Mouse (Mus musculus): Measurements from ENCODE around the gene Dnase1l3.
"Not testable (repeated sequence)": the region's sequence is repeated elsewhere in the genome, so short reads cannot be mapped to it uniquely, and the experiment has no call there.

Gene Dnase1l3

DNA sequence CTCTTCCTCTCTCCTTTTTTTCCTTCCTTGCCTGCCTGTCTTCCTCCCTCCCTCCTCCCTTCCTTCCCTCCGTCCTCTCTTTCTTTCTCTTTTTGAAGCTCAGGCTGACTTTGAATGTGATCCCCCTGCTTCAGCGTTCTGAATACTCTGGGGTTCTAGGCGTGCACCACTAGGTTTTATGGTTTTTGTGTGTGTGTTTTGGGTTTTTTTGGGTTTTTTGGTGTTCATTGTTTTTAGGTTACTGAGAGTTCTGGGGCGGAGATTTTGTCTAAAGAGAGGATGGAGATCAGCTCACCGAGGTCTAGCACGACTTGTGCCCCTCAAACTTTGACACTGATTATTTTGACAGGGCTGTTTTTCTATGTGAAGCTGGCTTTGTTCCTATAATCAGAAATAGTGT, 17.6 kb upstream of the Dnase1l3 start:
- DNase-seq (ENCODE audit: low spot score), result no peak

DNA sequence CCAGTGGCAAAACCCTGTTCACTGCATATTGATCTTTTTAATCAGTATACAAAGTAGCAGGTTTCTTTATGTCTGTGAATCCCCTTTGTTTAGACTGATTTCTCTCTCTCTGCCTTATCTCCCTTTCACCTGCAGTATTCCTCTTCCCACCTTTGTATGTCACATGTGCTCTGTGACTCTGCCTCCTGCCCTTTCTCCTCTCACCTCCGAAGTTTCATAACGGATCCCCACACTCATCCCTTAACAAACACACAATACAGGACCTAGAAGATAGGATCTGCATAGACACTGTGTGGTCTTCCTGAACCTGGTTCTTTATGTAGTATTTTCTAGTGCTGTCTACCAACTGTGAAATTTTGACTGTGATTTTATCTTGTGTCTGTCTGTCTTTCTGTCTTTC, 16.9 kb upstream of the Dnase1l3 start:
- DNase-seq (ENCODE audit: low spot score), result no peak

DNA sequence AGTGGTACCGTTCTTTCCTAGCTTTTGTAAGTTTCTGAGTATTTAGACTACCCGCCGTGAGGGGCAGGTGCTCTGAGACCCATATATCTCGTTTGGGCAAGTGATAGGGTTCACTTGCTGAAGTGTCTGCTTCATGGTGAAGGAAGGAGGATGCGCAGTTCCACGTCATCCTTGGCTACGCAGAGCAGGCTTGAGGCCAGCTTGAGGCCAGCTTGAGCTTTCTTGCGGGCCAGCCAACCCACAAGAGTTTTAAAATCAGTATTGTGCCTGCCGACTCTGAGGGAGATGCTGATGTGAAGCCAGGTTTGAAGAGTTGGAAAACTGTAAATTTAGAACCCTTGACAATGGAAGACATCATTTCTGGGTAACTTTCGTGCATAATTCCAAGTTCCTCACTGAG, 13.6 kb upstream of the Dnase1l3 start:
- no peak for DNase-seq (ENCODE audit: low spot score)

DNA sequence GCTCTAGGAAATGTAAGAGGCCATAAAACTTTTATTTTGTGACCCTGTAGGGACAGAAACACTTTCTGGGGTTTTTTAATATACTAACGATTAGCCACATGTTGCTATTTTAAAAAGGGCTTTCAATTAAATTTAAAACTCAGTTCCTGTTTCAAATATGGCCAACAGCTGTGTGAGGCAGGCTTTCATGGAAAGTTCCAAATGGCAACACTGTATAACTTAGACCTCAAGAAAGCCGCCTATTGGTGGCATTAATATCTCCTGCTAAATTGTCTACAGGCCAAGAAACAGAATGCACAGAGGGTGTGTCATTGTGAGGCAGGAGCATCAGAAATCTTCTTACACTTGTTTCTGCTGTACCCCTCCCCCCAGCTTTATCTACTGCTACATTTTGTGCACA, 13.1 kb upstream of the Dnase1l3 start:
- DNase-seq (ENCODE audit: low spot score), result no peak

DNA sequence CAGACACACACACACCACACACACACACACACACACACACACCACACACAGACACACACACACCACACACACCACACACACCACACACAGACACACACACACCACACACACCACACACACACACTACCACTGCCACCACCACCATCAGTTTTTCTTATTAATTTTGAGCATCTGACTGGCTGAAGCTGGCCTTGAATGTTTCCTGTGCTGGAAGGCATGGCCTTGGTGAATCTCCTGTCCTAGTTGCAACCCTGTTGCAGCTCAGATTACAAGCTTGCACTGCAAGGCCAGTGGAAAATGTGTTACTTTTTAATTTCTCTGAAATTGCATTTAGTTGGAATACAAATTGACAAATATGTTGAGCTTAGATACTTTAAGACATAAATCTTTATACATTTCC, 12.7 kb upstream of the Dnase1l3 start:
- no peak for DNase-seq (ENCODE audit: low spot score)

DNA sequence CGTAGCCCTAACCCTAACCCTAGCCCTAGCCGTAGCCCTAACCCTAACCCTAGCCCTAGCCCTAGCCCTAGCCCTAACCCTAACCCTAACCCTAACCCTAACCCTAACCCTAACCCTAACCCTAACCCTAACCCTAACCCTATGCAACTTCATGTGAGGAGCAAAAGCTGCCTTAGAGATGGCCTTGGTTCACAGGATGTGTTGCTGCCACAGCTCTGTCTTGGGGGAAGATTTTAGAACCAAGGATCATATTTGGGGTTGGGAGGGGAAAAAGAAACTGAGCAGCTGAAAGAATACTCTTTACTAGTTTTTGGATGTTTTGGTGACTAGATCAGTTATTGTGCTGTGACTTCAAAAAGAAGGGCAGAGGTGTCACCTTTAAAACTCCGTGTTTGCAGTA, 11.7 kb upstream of the Dnase1l3 start:
- not testable (repeated sequence) for DNase-seq (ENCODE audit: low spot score)

DNA sequence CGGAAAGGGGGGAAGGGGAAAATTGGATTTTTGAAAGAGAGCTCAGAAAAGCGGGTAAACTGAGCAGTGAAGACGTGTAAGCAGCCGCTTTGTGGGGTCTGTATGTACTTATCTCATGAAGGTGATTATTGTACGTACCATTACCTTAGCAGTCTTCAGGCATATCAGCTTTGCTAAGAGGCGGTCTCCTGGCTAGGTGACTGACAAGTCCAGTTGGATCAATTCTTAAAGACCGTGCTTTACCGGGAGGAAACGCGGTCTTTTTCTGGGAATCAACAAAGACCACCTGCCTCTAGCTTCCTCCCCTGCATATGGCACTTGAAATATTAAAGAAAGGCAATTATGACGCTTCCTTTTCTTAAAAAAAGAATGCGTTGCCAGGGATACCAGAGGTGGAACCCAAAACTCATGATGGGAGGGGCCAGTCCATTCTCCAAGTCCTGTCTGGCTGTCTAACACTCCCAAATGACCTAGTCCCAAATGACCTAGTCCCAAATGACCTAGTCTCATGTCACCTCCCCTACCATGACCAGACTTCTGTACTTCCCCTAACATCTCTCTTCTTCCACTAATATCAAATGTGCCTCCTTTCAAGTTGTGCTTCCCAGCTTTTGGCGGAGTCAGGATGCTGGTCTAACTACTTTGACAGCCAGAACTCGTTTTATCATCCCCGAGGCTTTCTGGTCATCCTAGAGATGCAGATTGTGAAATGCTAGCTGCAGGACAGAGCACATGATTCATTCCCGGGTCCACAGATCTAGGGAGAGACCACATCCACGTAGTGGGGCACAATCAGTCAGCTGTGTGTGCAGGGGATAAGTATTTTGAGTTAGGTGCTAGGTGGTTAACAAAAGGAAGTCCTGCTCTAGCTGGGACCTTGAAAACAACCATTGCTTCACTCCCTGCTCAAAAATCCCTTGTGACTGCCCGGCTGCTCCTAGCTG, 9.6 kb upstream of the Dnase1l3 start:
- DNase-seq (ENCODE audit: low spot score), result no peak

DNA sequence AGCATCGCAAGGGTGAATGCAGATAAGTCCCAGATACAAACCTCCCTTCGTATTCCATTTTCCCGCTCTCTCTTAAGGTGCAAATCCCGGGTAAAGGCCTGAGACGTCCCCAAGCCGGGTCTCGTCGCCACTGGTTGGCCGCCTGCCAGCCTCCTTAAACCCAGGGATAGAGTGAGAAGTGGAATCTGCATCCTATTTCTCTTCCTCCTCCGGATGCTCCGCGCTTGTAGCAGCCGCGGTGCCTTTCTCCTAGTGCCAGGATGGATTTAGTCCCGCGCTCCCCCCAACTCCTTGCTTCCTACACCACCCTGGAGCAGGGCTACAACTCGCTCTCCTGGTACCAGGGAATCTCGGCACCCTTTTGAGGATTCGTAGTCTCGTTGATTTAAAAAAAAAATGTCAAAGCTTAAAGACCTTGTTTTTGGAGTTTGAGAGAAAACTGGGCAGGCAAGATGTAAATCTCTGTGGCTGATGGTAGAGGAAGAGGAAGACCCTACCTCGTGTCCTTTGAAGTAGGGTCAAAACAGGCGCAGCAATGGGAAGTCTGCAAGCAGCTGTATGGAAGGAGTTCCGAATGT, 8.8 kb upstream of the Dnase1l3 start:
- DNase-seq (ENCODE audit: low spot score), result no peak

DNA sequence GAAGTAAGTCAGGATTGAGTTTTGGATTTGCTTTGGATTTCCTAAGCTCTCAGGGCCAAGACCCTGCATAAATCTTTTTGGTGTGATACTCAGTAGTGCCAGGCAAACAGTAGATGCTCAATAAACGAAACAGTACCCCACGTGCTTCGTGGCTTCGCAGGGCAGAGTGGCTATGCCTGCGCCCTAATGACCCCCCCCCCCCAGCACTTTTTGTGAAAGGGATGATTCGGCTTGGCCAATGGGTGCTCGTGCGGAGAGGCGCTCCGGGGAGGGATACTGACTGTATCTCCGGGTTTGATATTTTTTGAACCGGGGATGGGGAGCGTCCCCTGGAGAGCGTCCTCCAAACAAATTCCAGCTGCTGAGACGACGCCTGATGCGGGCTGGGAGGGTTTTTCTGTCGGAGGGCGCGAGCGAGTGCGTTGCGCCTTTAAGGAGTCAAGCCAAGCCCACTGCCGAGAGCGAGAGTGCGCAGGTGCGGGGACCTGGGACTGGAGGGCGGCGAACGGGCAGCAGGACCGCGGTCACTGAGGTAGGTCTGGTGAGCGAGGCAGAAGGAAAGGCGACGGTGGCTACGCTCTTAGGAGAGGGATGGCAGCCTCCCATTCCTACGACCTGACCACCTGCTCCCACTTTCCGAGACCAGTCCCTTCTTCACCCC, 8.2 kb upstream of the Dnase1l3 start, which contains the start of gene Abhd6:
TSS of gene Abhd6 (plus strand) at position 471 of the 661 bp plus-strand sequence.
- peak; percentile 82 for DNase-seq (ENCODE audit: low spot score)

DNA sequence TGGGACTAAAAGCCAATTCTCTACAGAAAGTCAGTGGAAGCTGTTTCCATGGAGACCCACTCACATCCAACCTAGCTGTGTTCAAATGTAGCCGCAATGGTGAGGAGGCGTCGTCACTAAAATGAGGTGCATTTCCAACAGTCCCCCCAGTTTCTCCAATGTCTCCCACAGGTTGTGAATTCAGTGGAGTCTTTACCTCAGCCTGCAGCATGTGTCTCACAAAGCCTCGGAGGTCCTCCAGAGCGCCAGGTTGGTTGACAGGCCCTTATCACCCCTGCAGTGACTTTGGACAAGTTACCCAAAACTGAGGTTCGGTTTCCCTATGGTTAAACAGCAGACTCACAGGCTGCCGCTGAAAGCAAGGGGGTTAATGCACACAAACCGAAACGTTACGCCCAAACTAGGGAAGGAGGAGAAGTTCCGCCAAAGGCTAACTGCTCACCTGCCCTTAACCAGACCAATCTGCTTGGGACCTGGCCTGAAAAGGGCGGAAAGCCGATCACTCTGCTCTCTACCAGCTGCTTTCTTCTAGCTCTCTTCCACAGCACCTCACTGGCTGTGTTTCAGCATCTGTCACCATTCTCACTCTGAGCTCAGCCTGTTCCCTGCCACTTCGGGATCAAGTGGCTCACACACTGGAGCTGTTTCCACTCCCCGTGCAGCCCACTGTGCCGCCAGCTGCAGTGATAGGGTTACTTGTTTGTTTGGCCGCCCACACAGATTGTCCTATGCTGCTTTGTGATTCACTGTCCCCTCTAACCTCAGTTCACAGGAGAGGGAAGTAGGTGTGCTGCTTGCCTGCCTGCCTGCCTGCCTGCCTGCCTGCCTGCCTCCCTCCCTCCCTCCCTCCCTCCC, 6.7 kb upstream of the Dnase1l3 start:
- DNase-seq (ENCODE audit: low spot score), result no peak

DNA sequence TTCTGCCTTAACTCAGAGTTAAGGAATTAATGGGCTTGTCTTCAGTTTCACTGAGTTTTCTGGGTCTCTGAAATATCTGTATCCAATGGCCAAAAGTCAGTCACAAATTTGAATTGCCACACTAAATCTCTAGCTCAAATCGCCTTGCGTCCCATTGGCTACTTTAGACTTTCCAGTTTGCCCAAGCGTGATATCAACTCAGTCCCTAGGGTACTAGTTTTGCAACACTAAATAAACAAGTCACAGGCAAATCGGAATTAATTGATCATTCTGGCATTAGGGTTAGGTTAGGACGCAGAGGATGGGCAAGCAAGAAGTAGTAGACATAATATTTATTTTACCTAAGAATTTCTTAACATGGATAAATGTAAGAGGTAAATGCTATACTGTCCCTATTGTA, 5.9 kb upstream of the Dnase1l3 start:
- no peak for DNase-seq (ENCODE audit: low spot score)

DNA sequence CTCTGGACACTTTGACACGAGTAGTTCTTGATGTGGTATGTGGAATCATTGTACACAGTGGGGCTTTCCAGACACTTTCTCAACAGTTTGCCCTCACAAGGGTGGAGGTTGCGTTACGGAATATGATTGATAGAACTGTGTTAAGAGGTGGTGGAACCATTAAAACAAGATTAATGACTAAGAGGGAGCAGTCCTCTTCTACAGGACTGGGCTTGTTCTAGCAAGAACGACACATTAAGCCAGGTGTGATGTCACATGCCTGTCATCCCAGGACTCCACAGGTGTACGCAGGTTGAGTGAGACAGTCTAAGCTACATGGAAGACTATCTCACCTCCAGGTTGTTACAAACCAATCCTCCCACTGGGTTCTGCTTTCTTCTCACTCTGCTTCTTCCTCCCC, 5.1 kb upstream of the Dnase1l3 start:
- DNase-seq (ENCODE audit: low spot score), result no peak

DNA sequence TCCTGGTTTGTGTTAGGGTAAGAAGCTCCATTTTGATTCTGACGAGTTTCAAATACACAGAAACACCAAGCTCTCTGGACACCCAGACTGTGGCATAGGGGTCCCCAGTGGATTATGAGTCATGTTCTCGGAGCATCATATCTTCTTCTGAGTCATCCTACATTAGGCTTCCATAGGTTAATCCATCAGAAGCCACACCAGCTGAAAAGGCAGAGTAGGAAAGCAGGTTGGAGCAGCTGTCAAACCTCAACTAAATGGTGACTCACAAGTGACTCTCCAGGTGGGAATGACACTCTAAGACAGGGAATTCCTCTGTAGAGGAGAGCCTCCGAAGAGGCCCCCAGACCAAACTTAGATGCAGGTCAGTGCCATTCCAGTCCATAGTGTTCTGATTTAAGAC, 4.7 kb upstream of the Dnase1l3 start:
- no peak for DNase-seq (ENCODE audit: low spot score)

DNA sequence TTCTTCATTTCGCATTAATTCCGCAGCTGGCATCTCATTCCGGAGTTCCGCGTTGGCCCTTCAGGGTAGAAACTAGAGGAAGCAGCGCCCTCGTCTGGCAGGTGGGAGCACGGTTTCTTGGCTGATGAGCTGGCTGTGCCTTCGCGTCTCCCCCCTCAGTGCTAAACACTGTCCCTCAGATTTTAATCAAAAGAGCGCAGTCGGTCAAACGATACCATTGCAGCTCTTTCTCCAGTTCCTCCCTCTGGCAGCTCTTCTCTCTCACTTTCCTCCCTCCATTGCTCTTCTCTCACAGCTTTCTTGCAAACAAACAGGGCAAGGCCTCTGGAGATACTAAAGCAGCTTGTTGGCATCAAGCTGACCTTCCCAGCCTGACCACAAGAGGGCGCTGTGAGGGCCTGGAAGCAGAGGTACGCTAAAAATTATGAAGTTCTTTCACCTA, 2.9 kb upstream of the Dnase1l3 start:
- DNase-seq (ENCODE audit: low spot score), result peak; percentile 91

DNA sequence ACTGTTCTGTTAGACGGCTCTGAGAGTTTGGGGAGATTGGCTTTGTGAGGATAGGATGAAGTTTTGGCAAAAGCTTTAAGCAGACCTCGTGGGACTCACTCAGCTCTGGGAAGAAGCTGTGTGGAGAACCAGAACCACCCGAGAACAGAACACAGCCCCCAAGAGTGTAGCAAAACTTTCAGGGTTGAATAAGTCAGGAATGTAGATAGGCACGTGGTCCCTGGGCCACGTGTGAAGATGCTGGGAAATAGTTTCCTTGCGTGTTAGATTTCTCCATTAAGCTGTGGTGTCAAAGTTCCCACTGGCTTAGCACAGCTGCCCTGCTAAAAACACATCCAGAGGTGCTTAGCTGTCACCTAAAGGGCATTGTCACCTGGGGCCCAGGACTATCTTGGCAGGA, 2.2 kb downstream of the Dnase1l3 start:
- DNase-seq (ENCODE audit: low spot score), result no peak

DNA sequence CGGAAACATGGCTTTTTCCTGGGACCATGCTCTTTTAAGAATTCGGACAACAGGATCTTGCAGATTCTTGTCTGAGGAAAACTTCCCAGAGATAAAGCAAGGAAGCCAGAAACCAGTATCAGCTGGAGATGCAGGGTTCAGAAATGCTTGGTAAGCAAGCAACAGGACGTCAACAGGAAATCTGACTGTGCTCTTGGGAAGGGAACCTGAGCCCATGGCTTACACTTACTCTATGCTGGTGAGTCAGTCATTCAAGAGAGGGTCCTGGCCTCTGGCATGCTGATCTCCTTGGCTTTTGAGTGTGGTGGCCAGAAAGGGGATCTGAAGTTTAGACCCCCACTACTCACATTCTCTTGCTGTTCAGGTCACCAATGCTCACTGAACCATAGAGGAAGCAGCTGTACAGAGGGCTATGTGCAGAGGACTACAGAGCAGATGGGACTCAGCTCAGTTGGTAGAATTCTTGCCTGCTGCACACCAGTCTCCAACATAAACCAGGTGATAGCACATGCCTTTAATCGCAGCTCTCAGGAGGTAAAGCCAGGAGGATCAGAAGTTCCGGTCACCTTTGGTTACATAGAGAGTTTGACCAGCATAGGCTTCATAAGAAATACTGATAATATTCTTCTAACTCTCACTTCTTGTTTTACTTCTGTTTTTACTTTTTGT, 3.1 kb downstream of the Dnase1l3 start:
- no peak for DNase-seq (ENCODE audit: low spot score)

DNA sequence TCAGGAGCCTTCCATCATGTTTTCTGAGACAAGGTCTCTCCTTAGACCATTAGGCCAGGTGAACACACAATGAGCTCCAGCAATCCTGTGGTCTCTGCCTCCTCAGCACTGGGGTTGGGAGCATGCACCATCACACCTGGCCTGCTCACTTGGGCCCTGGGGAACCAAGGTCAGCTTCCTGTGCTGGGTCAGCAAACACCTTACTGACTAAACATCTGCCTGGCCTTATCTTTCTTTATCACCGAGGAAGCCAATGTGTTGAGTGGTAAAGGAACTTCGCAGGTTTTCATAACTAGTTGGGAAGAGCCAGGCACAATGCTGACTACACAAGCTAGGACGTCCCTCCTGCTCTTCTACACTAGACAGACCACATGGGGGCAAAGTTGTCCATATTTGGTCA, 4.4 kb downstream of the Dnase1l3 start:
- no peak for DNase-seq (ENCODE audit: low spot score)

DNA sequence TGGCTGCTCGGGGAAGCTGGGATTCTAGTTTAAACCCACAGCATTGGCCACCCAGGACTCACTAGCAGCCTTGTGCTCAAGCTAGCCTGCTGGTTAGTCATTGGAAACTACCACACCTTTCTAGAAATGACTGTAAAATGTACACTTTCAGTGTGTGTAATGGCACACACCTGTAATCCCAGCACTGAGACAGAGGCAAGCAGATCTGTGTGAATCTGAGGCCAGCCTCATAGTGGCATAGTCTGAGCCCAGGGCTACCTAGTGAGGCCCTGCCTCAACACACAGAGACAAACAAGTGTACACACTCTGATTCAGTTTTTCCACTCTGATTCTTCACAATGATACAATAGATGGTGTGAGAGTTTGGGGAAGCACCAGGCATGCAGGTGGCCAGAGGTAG, 5.0 kb downstream of the Dnase1l3 start:
- DNase-seq (ENCODE audit: low spot score), result no peak

DNA sequence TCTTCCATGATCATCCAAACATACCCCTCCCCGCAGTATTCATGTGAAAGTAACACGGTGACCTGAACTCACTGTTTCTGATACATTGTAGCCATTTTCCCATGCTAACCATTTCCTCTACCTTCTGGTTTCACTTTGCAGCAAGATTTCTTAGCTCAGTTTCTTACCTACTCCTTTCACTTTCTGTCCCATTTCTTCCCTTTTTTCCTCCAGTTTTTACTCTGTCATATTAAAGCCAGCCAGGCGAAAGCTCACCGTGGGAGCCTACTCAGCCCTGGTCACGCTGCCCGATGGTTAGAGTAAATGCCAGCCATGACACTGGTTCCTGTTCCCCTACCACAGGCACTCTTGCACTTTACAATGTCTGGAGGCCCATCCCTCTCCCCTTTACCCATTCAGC, 7.5 kb downstream of the Dnase1l3 start:
- no peak for DNase-seq (ENCODE audit: low spot score)

DNA sequence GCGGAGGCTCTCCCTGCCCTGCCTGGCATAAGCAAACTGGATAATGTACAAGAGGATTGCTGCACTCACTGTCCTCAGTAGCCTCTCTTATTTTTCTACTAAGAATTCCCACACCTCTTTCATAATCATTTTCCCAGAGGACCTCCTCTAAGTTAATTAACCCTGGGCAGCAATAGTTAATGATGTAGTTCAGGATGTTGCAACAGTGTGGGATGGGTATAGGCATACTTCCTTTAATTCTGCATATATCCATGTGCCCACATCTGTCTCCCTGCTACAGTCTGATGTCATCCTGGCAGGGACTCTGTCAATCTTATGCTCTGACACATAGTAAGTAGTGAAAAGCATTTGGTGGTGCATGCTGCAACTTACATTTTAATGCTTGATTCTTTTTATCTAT, 13.1 kb downstream of the Dnase1l3 start:
- no peak for DNase-seq (ENCODE audit: low spot score)

DNA sequence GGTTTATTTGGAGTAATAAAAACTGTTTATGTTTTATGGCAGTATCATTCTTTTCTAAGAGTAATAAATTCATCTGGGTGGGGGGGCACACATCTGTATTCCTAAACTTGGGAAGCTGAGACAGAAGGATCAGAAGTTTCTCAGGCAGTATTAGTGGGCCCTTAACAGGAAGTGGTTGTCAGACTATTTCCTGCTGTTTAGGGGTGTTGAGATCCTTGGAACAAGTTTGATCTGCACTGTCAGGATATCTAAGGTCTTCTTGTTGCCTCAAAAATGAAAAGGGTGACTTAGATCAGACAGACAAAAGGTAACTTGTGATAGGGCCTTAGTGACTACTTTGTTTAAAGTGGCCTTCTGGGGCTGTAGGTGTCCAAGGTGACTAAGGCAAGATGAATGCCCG, 16.2 kb downstream of the Dnase1l3 start:
- DNase-seq (ENCODE audit: low spot score), result no peak

DNA sequence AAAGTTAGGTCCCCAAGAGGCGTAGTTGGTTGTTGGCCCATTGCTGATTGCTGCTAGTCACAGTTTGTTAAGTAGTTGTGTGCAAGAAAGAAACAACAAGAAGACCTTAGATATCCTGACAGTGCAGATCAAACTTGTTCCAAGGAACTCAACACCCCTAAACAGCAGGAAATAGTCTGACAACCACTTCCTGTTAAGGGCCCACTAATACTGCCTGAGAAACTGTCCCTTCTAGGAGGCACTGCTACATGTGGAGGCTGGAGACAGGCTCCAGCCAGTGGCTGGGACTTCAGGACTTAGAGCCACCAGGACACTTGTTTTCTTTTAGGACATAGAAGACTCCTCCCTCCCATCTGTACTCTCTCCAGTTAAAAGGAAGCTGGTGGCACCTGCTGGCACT, 16.9 kb downstream of the Dnase1l3 start:
- no peak for DNase-seq (ENCODE audit: low spot score)
